Mouse (Mus musculus) hindbrain, embryonic 14.5 days (tissue): ENCODE data around the gene Pip4k2c. TPM values are rescaled to one million over a fixed set of nuclear protein-coding genes. Genes with fewer than 3 reads are reported as not detected.
A peak's percentile ranks its signal among the peaks of the same experiment; 100 is the strongest.

Experiments used
- ATAC-seq: fragments of 200-750 bp; cut with Nextera tagmentation; 2 replicates; pipeline ENCODE4 v1.8.0; 2017; ENCODE audit warnings: moderate number of reproducible peaks, mild to moderate bottlenecking, moderate TSS enrichment, moderate library complexity; ENCODE audit not compliant: low FRiP score
- DNase-seq: peaks from one replicate; pipeline ENCODE4 v3.0.0-alpha.2; 2015; ENCODE audit warnings: low spot score
- H3K27ac ChIP-seq: fragments of 300-500 bp; sonication (generic); 2 replicates; pipeline ENCODE4 v1.5.1; 2014; ENCODE audit warnings: mild to moderate bottlenecking, moderate library complexity
- H3K27me3 ChIP-seq: fragments of 300-500 bp; sonication (generic); 2 replicates; pipeline ENCODE4 v1.6.1; 2014; ENCODE audit warnings: mild to moderate bottlenecking, low read length, mixed read lengths; ENCODE audit not compliant: control insufficient read depth, insufficient read depth
- H3K36me3 ChIP-seq: fragments of 300-500 bp; sonication (generic); replicated peaks from 2 replicates; pipeline ENCODE4 v1.6.1; 2014; ENCODE audit not compliant: control insufficient read depth, insufficient read depth
- H3K4me1 ChIP-seq: fragments of 300-500 bp; sonication (generic); replicated peaks from 2 replicates; pipeline ENCODE4 v1.6.1; 2014; ENCODE audit warnings: antibody characterized with exemption, low read length, mixed read lengths; ENCODE audit not compliant: control insufficient read depth, insufficient read depth
- H3K4me2 ChIP-seq: fragments of 300-500 bp; sonication (generic); replicated peaks from 2 replicates; pipeline ENCODE4 v1.6.1; 2014; ENCODE audit warnings: mild to moderate bottlenecking, moderate library complexity
- H3K4me3 ChIP-seq: fragments of 300-500 bp; sonication (generic); replicated peaks from 2 replicates; pipeline ENCODE4 v1.5.1; 2014; ENCODE audit warnings: mild to moderate bottlenecking, low read length
- H3K9ac ChIP-seq: fragments of 300-500 bp; sonication (generic); 2 replicates; pipeline ENCODE4 v1.6.1; 2014
- H3K9me3 ChIP-seq: fragments of 300-500 bp; sonication (generic); 2 replicates; pipeline ENCODE4 v1.6.1; 2016; ENCODE audit warnings: low read length; ENCODE audit not compliant: control insufficient read depth
- WGBS: fragments of 180-500 bp; shearing (Covaris S2); extraction: QIAGEN DNeasy Blood & Tissue Kit; methylation state at CpG from one replicate; pipeline ENCODE4 v1.1.7; 2014; 5-methylcytosine and 5-hydroxymethylcytosine counted together
- polyA plus RNA-seq: library from polyadenylated mRNA; unstranded; fragments of >200 nt; fragmentation: Nextera tagmentation; extraction: Ambion mirVana; gene quantifications from 2 replicates; pipeline ENCODE4 v1.2.1, GENCODE M21; 2014

The Pip4k2c gene
- polyA plus RNA-seq, 1 experiment from 2014 or later, result 17.1 TPM

DNA sequence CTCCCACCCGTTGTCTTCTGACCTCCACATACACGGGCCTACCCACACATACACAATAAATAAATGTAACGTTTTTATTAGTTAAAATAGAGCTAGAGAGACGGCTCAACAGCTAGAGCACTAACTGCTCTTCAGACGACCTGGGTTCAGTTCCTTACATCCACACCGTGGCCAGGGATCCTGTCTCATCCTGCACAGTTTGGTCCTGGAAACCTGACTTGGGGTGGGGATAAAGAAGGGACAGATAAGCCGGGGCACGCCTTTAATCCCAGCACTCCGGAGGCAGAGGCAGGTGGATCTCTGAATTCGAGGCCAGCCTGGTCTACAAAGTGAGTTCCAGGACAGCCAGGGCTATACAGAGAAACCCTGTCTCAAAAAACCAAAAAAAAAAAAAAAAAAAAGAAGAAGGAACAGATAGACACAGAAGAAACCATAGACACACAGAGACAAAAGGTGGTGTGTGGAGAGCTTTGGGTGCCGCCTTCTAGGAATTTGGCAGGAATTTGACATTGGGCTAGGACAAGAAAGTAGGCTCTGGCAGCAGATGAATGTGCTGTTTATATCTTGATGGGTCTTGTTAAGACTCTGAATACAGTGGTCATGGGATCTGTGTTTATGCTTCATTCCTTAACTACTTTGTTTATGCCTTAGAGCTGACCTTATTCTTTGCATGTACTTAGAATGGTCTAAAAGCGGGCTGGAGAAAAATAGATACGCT is 2.5 kb upstream of the Pip4k2c start:
- DNase-seq (no peak), ATAC-seq (no peak)
- no peak overlapping the region for H3K4me2 ChIP-seq
- H3K9me3 ChIP-seq, result no peaks in the 10 kb centered on the region
- H3K4me3 ChIP-seq, result no peak overlapping the region
- H3K9ac ChIP-seq, result no peak overlapping the region
- no peak overlapping the region for H3K27ac ChIP-seq
- no peaks in the 10 kb centered on the region for H3K36me3 ChIP-seq
- 89% methylated on average over 13 of the region's 13 CpGs for WGBS
- H3K4me1 ChIP-seq, result peaks cover 17% of the 10 kb centered on the region
- H3K27me3 ChIP-seq, result no peaks in the 10 kb centered on the region

DNA sequence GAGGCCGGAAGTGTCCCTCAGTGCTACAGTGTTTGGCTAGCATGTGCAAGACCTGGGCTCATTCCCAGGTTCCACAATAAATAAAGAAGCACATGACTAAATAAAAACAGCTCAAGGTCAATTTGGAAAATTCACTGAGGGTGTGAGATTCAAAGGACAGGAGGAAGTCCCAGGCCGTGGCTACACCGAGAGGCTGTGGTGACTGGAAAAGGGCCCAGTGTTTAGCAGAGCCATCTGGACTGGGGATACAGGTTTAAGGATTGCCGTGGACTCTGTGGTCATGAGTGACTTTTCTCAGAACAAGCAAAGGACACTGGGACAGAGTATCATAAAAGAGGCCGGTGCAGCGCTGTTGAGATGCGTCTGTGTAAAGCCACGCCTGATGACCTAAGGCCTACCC is 1.9 kb upstream of the Pip4k2c start:
- H3K36me3 ChIP-seq, result peaks cover 5% of the 10 kb centered on the region
- DNase-seq (no peak), ATAC-seq (no peak)
- H3K4me2 ChIP-seq, result no peak overlapping the region
- no peak overlapping the region for H3K9ac ChIP-seq
- no peaks in the 10 kb centered on the region for H3K9me3 ChIP-seq
- H3K27me3 ChIP-seq, result no peaks in the 10 kb centered on the region
- no peak overlapping the region for H3K27ac ChIP-seq
- WGBS, result 96% methylated on average over 8 of the region's 8 CpGs
- peaks cover 17% of the 10 kb centered on the region for H3K4me1 ChIP-seq
- no peak overlapping the region for H3K4me3 ChIP-seq

DNA sequence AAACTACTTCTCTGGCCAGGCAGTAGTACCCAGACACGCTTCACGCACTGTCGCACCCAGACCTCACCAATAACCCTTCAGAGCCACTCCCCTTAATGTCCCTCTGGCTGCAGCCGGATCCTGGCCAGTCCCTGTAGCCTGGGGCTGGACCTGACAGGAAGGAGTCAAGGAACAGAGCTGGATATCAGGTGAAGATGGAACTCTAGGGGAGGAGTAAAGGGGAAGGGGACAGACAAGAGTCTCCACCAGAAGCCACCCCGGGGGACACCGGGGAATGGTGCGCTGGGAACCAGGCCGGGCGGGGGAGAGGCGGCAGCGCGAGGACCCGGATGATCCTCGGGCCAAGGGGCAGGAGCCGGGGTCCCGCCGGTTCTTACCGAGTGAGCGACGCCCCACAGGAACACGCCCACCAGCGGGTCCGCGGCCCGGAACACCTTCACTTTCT is 402 bp downstream of the Pip4k2c start:
- WGBS, result 0% methylated on average over 25 of the region's 25 CpGs
- Histone ChIP-seq H3K9ac (peak overlapping the region; percentile 75), H3K27ac (no peak overlapping the region), H3K27me3 (no peaks in the 10 kb centered on the region), H3K36me3 (peaks cover 28% of the 10 kb centered on the region), H3K4me2 (peak overlapping the region; percentile 89), H3K9me3 (no peaks in the 10 kb centered on the region), H3K4me1 (peaks cover 17% of the 10 kb centered on the region), H3K4me3 (peak overlapping the region; percentile 73)
- no peak for DNase-seq
- ATAC-seq, result peak; percentile 47

DNA sequence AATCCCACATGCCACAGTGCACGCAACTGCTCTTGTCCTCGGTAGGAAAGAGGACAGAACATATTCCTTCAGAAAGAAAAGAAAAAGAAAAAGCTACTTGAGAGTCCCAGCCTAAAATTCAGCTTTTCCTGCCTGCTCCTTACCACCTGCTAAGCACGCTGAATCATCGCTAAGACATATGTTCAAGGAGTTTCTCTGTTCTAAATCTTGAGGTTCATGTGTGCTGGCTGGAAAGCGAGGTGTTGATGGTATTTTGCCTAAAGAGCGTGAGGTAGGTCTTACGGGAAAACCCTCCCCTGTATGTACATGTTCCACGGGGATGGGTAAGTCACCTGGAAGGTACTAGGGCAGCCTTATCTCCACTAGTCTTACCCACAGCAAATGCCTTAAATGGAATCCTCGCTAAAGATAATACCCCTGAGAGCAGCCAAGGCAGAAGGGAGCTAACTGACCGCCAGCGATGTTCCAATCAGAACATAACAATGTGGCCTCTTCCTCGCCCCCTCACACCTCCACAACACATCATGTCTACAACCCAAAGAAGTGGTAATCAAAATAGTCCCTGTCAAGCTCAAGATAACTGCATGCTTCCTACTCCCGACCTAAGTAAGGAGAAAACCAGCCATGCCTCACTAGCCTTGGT is 1.3 kb downstream of the Pip4k2c start:
- Histone ChIP-seq H3K36me3 (peaks cover 37% of the 10 kb centered on the region), H3K4me2 (peak overlapping the region; percentile 89), H3K4me3 (peak overlapping the region; percentile 73), H3K27ac (no peak overlapping the region), H3K4me1 (peaks cover 17% of the 10 kb centered on the region), H3K27me3 (no peaks in the 10 kb centered on the region), H3K9ac (peak overlapping the region; percentile 75; the same call in 1 of the 2 replicates), H3K9me3 (no peaks in the 10 kb centered on the region)
- 87% methylated on average over 13 of the region's 13 CpGs for WGBS
- no peak for DNase-seq
- no peak for ATAC-seq

DNA sequence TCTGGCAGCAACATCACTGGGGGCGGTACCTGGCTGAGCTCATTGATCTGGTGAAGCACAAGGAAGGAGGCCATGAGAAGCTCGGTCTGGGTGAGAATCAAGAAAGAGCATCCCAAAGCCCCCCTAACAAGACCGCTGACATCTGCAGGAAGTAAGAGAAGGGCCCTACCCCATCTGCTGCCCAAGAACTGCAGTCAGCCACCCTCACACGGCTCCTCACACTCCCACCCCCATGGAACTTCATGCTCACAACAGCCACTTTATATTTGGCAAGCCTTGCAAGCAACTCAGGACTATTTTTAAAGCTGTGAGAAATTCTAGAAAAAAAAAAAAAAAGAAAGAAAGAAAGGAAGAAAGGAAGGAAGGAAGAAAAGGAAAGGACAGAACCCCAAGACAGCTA is 2.5 kb downstream of the Pip4k2c start:
- no peaks in the 10 kb centered on the region for H3K27me3 ChIP-seq
- DNase-seq (no peak), ATAC-seq (no peak)
- no peaks in the 10 kb centered on the region for H3K9me3 ChIP-seq
- H3K9ac ChIP-seq, result no peak overlapping the region
- H3K4me2 ChIP-seq, result no peak overlapping the region
- H3K27ac ChIP-seq, result no peak overlapping the region
- H3K36me3 ChIP-seq, result peaks cover 47% of the 10 kb centered on the region
- no peak overlapping the region for H3K4me3 ChIP-seq
- peaks cover 17% of the 10 kb centered on the region for H3K4me1 ChIP-seq
- 88% methylated on average over 4 of the region's 4 CpGs for WGBS

DNA sequence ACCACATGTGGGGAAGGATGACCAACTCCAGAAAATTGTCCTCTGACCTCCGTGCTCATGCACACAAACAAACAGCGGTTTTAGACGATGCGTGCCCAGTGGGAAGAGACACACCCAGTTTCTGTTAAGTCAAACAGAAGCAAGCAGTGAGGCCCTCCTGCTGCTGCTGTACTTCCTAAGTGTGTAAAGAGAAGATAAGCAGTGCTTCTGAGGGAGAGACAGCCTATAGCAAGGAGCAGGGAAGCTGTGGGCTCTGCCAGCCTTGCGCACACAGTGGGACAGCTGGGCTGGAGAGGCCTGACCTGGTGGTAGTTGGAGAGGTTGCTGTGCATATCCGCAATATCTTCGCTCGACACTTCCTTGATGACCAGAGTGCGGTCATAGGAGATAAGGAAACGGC is 6.0 kb downstream of the Pip4k2c start:
- H3K27ac ChIP-seq, result no peak overlapping the region
- H3K9me3 ChIP-seq, result no peaks in the 10 kb centered on the region
- WGBS, result 92% methylated on average over 10 of the region's 10 CpGs
- no peak overlapping the region for H3K4me3 ChIP-seq
- no peaks in the 10 kb centered on the region for H3K27me3 ChIP-seq
- peaks cover 8% of the 10 kb centered on the region for H3K4me1 ChIP-seq
- no peak overlapping the region for H3K4me2 ChIP-seq
- no peak overlapping the region for H3K9ac ChIP-seq
- no peak for ATAC-seq
- DNase-seq, result no peak
- peaks cover 80% of the 10 kb centered on the region for H3K36me3 ChIP-seq

DNA sequence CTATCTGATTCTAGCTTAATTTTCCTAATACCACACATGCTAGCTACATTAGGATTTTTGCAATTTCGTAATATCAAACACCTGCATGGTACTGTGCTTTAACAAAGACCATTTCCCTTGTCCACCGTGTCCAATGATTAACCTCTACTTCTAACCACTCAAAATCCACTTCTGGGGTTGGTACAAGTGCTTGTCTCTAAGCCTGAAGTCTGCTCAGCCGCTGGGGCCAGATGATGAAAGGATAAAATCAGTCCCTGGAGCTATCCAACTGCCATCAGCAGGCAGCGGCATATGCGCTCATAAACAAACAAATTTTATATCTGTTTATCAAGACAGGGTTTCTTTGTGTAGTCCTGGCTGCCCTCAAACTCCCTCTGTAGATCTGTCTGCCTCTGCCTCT is 6.8 kb downstream of the Pip4k2c start:
- no peak overlapping the region for H3K4me3 ChIP-seq
- H3K9me3 ChIP-seq, result no peaks in the 10 kb centered on the region
- no peak overlapping the region for H3K9ac ChIP-seq
- no peak overlapping the region for H3K27ac ChIP-seq
- H3K4me1 ChIP-seq, result no peaks in the 10 kb centered on the region
- ATAC-seq (no peak), DNase-seq (no peak)
- peaks cover 88% of the 10 kb centered on the region for H3K36me3 ChIP-seq
- H3K4me2 ChIP-seq, result no peak overlapping the region
- 93% methylated on average over 5 of the region's 5 CpGs for WGBS
- no peaks in the 10 kb centered on the region for H3K27me3 ChIP-seq

DNA sequence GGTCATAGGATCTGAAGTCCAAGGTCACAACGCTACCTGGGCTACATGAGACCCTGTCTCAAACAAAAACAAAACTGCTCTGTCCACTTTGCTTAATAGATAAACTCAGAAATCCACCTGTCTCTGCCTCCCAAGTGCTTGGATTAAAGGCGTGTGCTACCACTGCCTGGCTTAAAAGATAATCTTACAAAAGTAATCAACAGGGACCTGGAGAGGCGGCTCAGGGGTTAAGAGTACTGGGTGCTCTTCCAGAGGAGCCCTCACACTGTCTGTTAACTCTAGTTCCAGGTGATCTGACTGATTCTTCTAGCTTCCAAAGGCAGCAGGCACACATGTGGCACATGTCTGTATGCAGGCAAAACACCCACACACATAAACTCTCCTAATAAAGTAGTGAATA is 8.3 kb downstream of the Pip4k2c start:
- H3K9ac ChIP-seq, result no peak overlapping the region
- no peaks in the 10 kb centered on the region for H3K9me3 ChIP-seq
- no peaks in the 10 kb centered on the region for H3K27me3 ChIP-seq
- no peak overlapping the region for H3K27ac ChIP-seq
- peaks cover 96% of the 10 kb centered on the region for H3K36me3 ChIP-seq
- DNase-seq, result no peak
- 93% methylated on average over 3 of the region's 3 CpGs for WGBS
- H3K4me3 ChIP-seq, result no peak overlapping the region
- no peak for ATAC-seq
- no peaks in the 10 kb centered on the region for H3K4me1 ChIP-seq
- no peak overlapping the region for H3K4me2 ChIP-seq

DNA sequence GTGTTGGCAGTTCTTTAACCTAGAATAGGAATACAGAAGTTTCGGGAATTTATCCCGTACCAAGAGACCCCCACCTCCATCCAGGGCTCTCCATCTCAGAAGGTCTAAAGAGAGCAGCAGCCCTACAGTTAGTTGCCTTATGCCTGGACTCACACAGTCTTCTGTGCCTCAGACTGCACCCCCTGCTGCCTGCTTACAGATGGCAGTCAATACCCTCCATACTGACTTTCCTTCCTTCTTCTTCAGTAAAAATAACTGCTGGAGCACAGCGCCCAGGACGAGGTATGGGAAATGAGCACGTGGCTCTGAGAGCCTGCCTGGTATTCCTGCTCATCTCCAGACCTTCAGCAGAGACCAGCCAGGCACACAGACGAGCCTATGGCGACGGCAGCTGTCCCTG is 11.1 kb downstream of the Pip4k2c start:
- H3K4me1 ChIP-seq, result peaks cover 8% of the 10 kb centered on the region
- no peak overlapping the region for H3K4me2 ChIP-seq
- no peaks in the 10 kb centered on the region for H3K9me3 ChIP-seq
- 87% methylated on average over 8 of the region's 8 CpGs for WGBS
- no peaks in the 10 kb centered on the region for H3K27me3 ChIP-seq
- H3K27ac ChIP-seq, result no peak overlapping the region
- H3K36me3 ChIP-seq, result peaks cover 73% of the 10 kb centered on the region
- DNase-seq (no peak), ATAC-seq (no peak)
- no peak overlapping the region for H3K9ac ChIP-seq
- H3K4me3 ChIP-seq, result no peak overlapping the region
